Mouse (Mus musculus) central nervous system, embryonic 11.5 days (tissue): ENCODE measurements around the gene Atp4b. TPM values are rescaled to one million over a fixed set of nuclear protein-coding genes. Genes with fewer than 3 reads are reported as not detected.

Experiments
- polyA plus RNA-seq: library from polyadenylated mRNA; depleted of rRNA; stranded (reverse); fragments of >200 nt; gene quantifications from 2 replicates; pipeline ENCODE4 v1.2.3, GENCODE M21; 2012; rRNA removed

Gene Atp4b
- not detected in 2 replicates for polyA plus RNA-seq

GRCm38 (mm10) chr8:13396725-13397124, at the start of gene Atp4b:
Gene Atp4b (minus strand): TSS chr8:13396825.

GRCm38 (mm10) chr8:13434889-13435288, 38.3 kb upstream of the Atp4b start, which contains the start of gene Tmem255b:
Gene Tmem255b (plus strand): TSS chr8:13435189.

GRCm38 (mm10) chr8:13404666-13405131, 8.1 kb upstream of the Atp4b start, which contains the start of gene Grk1:
Gene Grk1 (plus strand): TSS chr8:13405081.

DNA sequence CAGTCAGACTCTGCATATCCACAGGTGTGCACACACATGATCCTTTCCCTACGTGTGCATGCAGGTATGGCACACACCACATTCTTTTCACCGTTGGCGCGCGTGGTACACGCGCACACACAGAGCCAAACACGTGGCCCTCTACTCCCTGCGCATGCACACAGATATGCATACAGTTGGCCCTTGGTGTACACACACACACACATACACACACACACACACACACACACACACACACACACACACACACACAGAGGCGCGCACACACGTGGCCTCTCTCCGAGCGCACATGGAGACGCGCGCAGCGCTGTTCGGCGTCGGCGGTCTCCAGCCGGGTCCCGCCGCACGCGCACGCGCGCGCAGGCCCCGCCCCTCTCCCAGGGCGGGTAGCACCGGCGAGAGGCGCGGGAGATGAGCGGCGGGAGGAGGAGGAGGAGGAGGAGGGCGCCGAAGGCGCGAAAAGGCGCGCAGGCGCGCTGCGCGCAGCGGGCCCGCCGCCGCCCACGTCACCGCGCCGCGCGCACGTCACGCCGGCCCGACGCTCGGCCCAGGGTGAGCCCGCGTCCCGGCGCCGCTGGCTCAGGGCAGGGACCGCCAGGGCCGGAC, 58.3 kb downstream of the Atp4b start, which contains the start of gene Tfdp1:
Gene Tfdp1, plus strand, starts transcription at position 497 of the 606 bp plus-strand sequence.

Other genes starting within 250 kb of the Atp4b start
- 141 and 205 TPM in 2 replicates for gene Lamp1, start 237.7 kb downstream of the Atp4b start, polyA plus RNA-seq
- 11.9 and 19.5 TPM in 2 replicates for gene Grtp1, start 196.2 kb downstream of the Atp4b start, polyA plus RNA-seq
- 1.6 and 1.9 TPM in 2 replicates for gene Adprhl1, start 142.7 kb downstream of the Atp4b start, polyA plus RNA-seq
- 23.1 and 31.4 TPM in 2 replicates for gene Dcun1d2, start 108.7 kb downstream of the Atp4b start, polyA plus RNA-seq
- gene Tmco3, start 108.6 kb downstream of the Atp4b start, polyA plus RNA-seq, result 33.5 and 36.8 TPM in 2 replicates
- gene Tfdp1, start 58.1 kb downstream of the Atp4b start, polyA plus RNA-seq, result 250 and 294 TPM in 2 replicates
- gene Grk1, start 8.3 kb upstream of the Atp4b start, polyA plus RNA-seq, result 0.08 and 0.10 TPM in 2 replicates
- 0.08 and 0.37 TPM in 2 replicates for gene Tmem255b, start 38.4 kb upstream of the Atp4b start, polyA plus RNA-seq
- 12.3 and 12.8 TPM in 2 replicates for gene Gas6, start 97.7 kb upstream of the Atp4b start, polyA plus RNA-seq
- gene 1700029H14Rik, start 165.6 kb upstream of the Atp4b start, polyA plus RNA-seq, result not detected in 2 replicates